Mouse (Mus musculus) hindbrain, embryonic 10.5 days (tissue): ENCODE measurements around the gene Rps27l. TPM values are rescaled to one million over a fixed set of nuclear protein-coding genes. Genes with fewer than 3 reads are reported as not detected.

Source experiments
- DNase-seq: peaks from one replicate; pipeline ENCODE4 v3.0.0-alpha.2; 2017; ENCODE audit warnings: low spot score
- H3K27ac ChIP-seq: fragments of 300-500 bp; sonication (generic); 2 replicates; pipeline ENCODE4 v1.5.1; 2016; ENCODE audit warnings: mild to moderate bottlenecking, moderate library complexity
- H3K27me3 ChIP-seq: fragments of 300-500 bp; sonication (generic); 2 replicates; pipeline ENCODE4 v1.6.1; 2016; ENCODE audit warnings: mild to moderate bottlenecking; ENCODE audit not compliant: poor library complexity, insufficient read depth, severe bottlenecking
- H3K36me3 ChIP-seq: fragments of 300-500 bp; sonication (generic); 2 replicates; pipeline ENCODE4 v1.6.1; 2016; ENCODE audit warnings: mild to moderate bottlenecking, moderate library complexity
- H3K4me1 ChIP-seq: fragments of 300-500 bp; sonication (generic); replicated peaks from 2 replicates; pipeline ENCODE4 v1.6.1; 2016; ENCODE audit warnings: mild to moderate bottlenecking
- H3K4me3 ChIP-seq: fragments of 300-500 bp; sonication (generic); 2 replicates; pipeline ENCODE4 v1.5.1; 2016; ENCODE audit warnings: mild to moderate bottlenecking, moderate library complexity
- H3K9me3 ChIP-seq: fragments of 300-500 bp; sonication (generic); 2 replicates; pipeline ENCODE4 v1.6.1; 2016; ENCODE audit warnings: mild to moderate bottlenecking, moderate library complexity
- WGBS: fragments of 180-500 bp; shearing (Covaris S2); methylation state at CpG from one replicate; pipeline ENCODE4 v1.1.7; 2016; 5-methylcytosine and 5-hydroxymethylcytosine counted together
- polyA plus RNA-seq: library from polyadenylated mRNA; unstranded; fragments of >200 nt; fragmentation: Nextera tagmentation; extraction: Ambion mirVana; gene quantifications from 2 replicates; pipeline ENCODE4 v1.2.1, GENCODE M21; 2016

The Rps27l gene
- polyA plus RNA-seq, 1 experiment from 2014 or later = 708 TPM

- WGBS = 95% methylated on average over 3 of the region's 3 CpGs
- Histone ChIP-seq H3K36me3 (0 out of 2 replicates have a peak, but pooled peaks cover 3% of the 10 kb centered on the region), H3K27me3 (no peaks in the 10 kb centered on the region), H3K9me3 (no peaks in the 10 kb centered on the region), H3K4me3 (no peak overlapping the region), H3K27ac (no peak overlapping the region), H3K4me1 (peaks cover 37% of the 10 kb centered on the region)
- DNase-seq = no peak
Measured at GRCm38 (mm10) chr9:66914540-66914939, 31.3 kb upstream of the Rps27l start.

- H3K27ac ChIP-seq = no peak overlapping the region
- no peaks in the 10 kb centered on the region for H3K9me3 ChIP-seq
- DNase-seq = no peak
- no peaks in the 10 kb centered on the region for H3K27me3 ChIP-seq
- peaks cover 43% of the 10 kb centered on the region for H3K4me1 ChIP-seq
- WGBS = 85% methylated on average over 5 of the region's 5 CpGs
- H3K4me3 ChIP-seq = no peak overlapping the region
- H3K36me3 ChIP-seq = 0 out of 2 replicates have a peak, but pooled peaks cover 3% of the 10 kb centered on the region
Measured at GRCm38 (mm10) chr9:66915401-66915800, 30.5 kb upstream of the Rps27l start.

- peaks cover 48% of the 10 kb centered on the region for H3K4me1 ChIP-seq
- WGBS = 89% methylated on average over 9 of the region's 9 CpGs
- H3K9me3 ChIP-seq = no peaks in the 10 kb centered on the region
- DNase-seq = no peak
- H3K4me3 ChIP-seq = no peak overlapping the region
- no peaks in the 10 kb centered on the region for H3K36me3 ChIP-seq
- no peaks in the 10 kb centered on the region for H3K27me3 ChIP-seq
- H3K27ac ChIP-seq = no peak overlapping the region
Measured at GRCm38 (mm10) chr9:66915869-66916785, 29.8 kb upstream of the Rps27l start.

GRCm38 (mm10) chr9:66917216-66917891 is 28.5 kb upstream of the Rps27l start:
- peaks cover 48% of the 10 kb centered on the region for H3K4me1 ChIP-seq
- 89% methylated on average over 8 of the region's 8 CpGs for WGBS
- H3K9me3 ChIP-seq = no peaks in the 10 kb centered on the region
- DNase-seq = no peak
- no peak overlapping the region for H3K4me3 ChIP-seq
- H3K36me3 ChIP-seq = no peaks in the 10 kb centered on the region
- no peak overlapping the region for H3K27ac ChIP-seq
- peaks cover 4% of the 10 kb centered on the region; the same call in 1 of the 2 replicates for H3K27me3 ChIP-seq

- no peak for DNase-seq
- peaks cover 48% of the 10 kb centered on the region for H3K4me1 ChIP-seq
- H3K9me3 ChIP-seq = no peaks in the 10 kb centered on the region
- no peak overlapping the region for H3K27ac ChIP-seq
- no peaks in the 10 kb centered on the region for H3K36me3 ChIP-seq
- H3K27me3 ChIP-seq = peaks cover 4% of the 10 kb centered on the region; the same call in 1 of the 2 replicates
- 76% methylated on average over 1 of the region's 1 CpGs for whole genome bisulfite sequencing
- peak overlapping the region; percentile 89 for H3K4me3 ChIP-seq
Measured at GRCm38 (mm10) chr9:66917892-66918255, 28.0 kb upstream of the Rps27l start.

GRCm38 (mm10) chr9:66918672-66919330 is 27.1 kb upstream of the Rps27l start:
- Histone ChIP-seq H3K27me3 (peaks cover 4% of the 10 kb centered on the region; the same call in 1 of the 2 replicates), H3K36me3 (no peaks in the 10 kb centered on the region), H3K4me1 (peaks cover 45% of the 10 kb centered on the region), H3K9me3 (no peaks in the 10 kb centered on the region), H3K27ac (peak overlapping the region; percentile 96), H3K4me3 (peak overlapping the region; percentile 89)
- DNase-seq = peak; percentile 29
- 3% methylated on average over 27 of the region's 27 CpGs for WGBS

- Histone ChIP-seq H3K27ac (peak within 1 kb of the TSS; percentile 96), H3K9me3 (no peaks in the 10 kb centered on the region), H3K36me3 (no peaks in the 10 kb centered on the region), H3K4me1 (peaks cover 39% of the 10 kb centered on the region), H3K27me3 (peaks cover 4% of the 10 kb centered on the region; the same call in 1 of the 2 replicates), H3K4me3 (peak within 1 kb of the TSS; percentile 89)
- DNase-seq = peak; percentile 99
- WGBS = under 1% methylated on average over 46 of the region's 49 CpGs
Measured at GRCm38 (mm10) chr9:66919382-66919971, 26.4 kb upstream of the Rps27l start, which contains the start of gene Rab8b. Gene Rab8b, minus strand, starts transcription at chr9:66919687.

GRCm38 (mm10) chr9:66919981-66920380 is 25.9 kb upstream of the Rps27l start:
- peak overlapping the region; percentile 96 for H3K27ac ChIP-seq
- H3K27me3 ChIP-seq = peaks cover 4% of the 10 kb centered on the region; the same call in 1 of the 2 replicates
- peak overlapping the region; percentile 89 for H3K4me3 ChIP-seq
- H3K4me1 ChIP-seq = peaks cover 38% of the 10 kb centered on the region
- no peaks in the 10 kb centered on the region for H3K9me3 ChIP-seq
- WGBS = 0% methylated on average over 14 of the region's 14 CpGs
- H3K36me3 ChIP-seq = no peaks in the 10 kb centered on the region
- DNase-seq = no peak

GRCm38 (mm10) chr9:66920488-66921279 is 25.2 kb upstream of the Rps27l start:
- H3K4me3 ChIP-seq = peak overlapping the region; percentile 89
- H3K9me3 ChIP-seq = no peaks in the 10 kb centered on the region
- peaks cover 4% of the 10 kb centered on the region; the same call in 1 of the 2 replicates for H3K27me3 ChIP-seq
- no peak for DNase-seq
- no peak overlapping the region; the same call in 1 of the 2 replicates for H3K27ac ChIP-seq
- WGBS = 12% methylated on average over 6 of the region's 6 CpGs
- H3K4me1 ChIP-seq = peaks cover 32% of the 10 kb centered on the region
- H3K36me3 ChIP-seq = no peaks in the 10 kb centered on the region

- no peaks in the 10 kb centered on the region for H3K36me3 ChIP-seq
- H3K4me3 ChIP-seq = no peak overlapping the region
- no peak for DNase-seq
- H3K9me3 ChIP-seq = no peaks in the 10 kb centered on the region
- H3K4me1 ChIP-seq = peaks cover 27% of the 10 kb centered on the region
- H3K27ac ChIP-seq = no peak overlapping the region
- WGBS = 91% methylated on average over 1 of the region's 1 CpGs
- peaks cover 4% of the 10 kb centered on the region; the same call in 1 of the 2 replicates for H3K27me3 ChIP-seq
Measured at GRCm38 (mm10) chr9:66922076-66922475, 23.8 kb upstream of the Rps27l start.

- DNase-seq = no peak
- Histone ChIP-seq H3K27me3 (peaks cover 4% of the 10 kb centered on the region; the same call in 1 of the 2 replicates), H3K9me3 (no peaks in the 10 kb centered on the region), H3K4me1 (peaks cover under 1% of the 10 kb centered on the region), H3K27ac (no peak overlapping the region), H3K4me3 (no peak overlapping the region), H3K36me3 (no peaks in the 10 kb centered on the region)
- 80% methylated on average over 3 of the region's 3 CpGs for WGBS
Measured at GRCm38 (mm10) chr9:66925853-66926252, 20.0 kb upstream of the Rps27l start.
